Mouse (Mus musculus) natural killer cell, adult 2 months (primary cell): ENCODE results near the gene Lemd1.
A peak's percentile ranks its signal among the peaks of the same experiment; 100 is the strongest.
"Not testable (repeated sequence)": the region's sequence is repeated elsewhere in the genome, so short reads cannot be mapped to it uniquely, and the experiment has no call there.

Experiments used
- DNase-seq, 2 experiments: peaks; one replicate each; pipeline ENCODE4 v3.0.0; 2022; ENCODE audit warnings: low spot score in 2 of 2

Lemd1 gene

DNA sequence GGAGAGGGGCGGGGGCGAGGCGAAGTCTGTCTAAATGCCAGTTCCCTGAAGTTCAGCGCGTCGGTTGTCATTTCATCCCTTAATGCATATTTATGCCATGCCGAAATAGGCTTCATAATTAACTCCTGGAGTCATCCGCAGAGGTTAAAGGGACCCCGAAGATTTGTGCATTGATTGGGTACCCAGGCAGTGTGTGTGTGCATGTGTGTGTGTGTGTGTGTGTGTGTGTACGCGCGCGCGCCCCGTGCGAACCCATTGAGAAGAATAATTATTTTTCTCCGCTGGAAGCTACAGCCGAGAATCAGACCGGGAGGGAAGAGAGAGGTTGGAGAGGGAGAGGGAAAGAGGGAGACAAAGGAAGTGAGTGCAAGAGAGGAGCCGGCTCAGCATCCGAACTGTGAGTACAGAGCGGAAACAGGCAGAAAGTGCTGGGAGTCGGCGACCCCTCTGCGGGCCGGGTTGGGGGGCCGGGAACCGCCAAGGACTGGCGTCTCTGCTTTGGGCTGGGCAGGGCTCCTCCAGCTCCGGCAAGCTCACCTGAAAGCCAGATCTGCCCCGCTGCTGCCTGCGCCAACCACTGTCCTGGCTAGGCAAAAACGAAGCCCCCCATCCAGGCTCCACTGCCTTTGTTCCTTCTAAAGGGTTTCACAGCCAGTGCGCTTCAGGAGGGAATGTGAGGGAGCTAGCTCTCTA is at the start of gene Lemd1, which contains the start of gene AC124108.1:
Gene Lemd1, plus strand, starts transcription at position 339 of the 693 bp plus-strand sequence.
Gene AC124108.1, plus strand, starts transcription at position 365 of the 693 bp plus-strand sequence.
- no peak for DNase-seq

DNA sequence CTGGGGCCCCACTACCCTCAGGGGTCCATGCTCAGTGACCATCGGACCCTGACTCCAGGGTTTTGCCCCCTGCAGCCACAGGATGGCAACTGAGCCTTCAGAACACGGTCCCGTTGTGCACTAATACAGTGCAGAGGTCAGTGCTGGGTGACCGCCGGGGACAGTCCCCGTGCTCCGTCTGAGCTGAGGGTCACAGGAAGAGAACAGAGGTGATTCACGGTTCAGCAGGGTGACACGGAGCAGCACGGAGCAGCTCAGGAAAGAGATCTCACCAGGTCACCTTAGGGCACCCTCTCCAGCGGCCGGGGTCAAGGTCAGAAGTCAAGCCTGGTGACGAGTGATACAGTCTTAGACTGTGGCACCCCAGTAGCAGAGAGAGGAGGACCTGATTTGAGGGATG is 49.5 kb upstream of the Lemd1 start:
- DNase-seq, result no peak

DNA sequence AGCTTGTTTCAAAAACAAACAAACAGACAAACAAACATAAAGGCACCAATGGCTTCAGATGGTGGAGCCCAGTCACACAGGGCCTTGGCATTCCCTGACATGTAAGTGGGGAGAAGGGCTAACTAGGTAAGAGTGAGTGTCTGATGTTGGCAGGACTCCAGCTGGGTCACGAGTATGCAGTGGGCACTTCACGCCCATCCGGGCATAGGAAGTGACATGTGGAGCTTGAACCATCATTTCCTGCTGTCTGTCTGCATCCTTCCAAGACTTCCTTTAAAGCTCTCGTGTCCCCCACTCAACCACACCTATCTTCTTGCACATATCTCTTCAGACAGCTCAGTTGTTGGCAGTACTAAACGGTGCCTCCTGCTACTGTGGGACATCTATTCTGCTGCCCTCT is 48.2 kb upstream of the Lemd1 start:
- peak; percentile 70 to 76 for DNase-seq

DNA sequence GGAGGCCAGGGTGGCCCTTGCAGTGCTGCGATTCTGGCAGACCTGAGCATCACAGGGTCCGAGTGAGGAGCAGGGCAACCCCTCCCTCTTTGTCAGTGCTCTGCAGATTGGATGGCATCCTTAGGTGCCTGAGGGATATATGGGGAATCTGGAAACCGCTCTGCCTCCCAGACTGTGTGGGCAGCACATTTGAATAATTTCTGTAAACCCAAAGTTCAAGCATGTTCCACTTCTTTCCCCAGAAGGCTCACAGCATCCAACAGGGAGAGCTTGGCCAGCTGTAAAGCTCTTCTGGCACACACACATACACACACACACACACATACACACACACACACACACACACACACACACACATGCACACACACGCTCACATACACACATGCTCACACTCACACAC is 47.5 kb upstream of the Lemd1 start:
- DNase-seq, result no peak

DNA sequence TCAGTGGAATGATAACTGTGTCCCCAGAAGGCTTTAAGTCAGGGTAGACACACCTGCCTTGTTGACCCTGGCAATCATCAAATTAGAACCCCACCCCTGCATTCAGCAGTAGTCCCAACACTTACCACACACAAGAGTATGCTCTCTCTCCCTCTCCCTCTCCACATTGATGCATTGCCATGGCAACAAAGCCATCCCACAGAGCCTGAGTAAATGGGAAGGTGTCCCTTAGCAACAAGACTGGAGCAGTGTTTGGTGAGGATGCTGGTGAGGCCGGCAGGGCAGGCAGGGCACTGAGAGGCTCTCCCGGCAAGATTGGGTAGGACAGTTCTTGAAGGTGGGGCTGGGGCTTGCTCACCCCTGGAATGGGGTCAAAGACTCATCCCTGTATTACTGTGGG is 47.0 kb upstream of the Lemd1 start:
- no peak for DNase-seq

DNA sequence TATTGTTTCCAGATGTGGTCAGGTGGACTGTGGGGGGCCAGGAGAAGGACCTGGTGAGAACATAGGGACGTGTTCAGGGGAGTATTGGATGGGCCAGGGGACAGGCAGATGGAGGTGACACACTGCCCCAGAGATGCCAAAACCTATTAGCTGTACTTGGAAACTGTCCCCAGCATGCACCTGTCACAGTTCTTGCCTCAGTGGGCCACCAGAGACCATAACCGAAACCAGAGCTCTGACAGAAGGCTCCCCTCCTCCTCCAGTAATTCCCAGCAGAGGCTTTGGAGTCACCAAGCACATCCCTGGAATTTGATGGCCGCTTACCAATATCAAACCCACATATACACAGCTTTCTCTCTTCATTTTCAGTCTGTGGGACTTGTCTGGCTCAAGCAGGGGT is 46.4 kb upstream of the Lemd1 start:
- DNase-seq, result no peak

DNA sequence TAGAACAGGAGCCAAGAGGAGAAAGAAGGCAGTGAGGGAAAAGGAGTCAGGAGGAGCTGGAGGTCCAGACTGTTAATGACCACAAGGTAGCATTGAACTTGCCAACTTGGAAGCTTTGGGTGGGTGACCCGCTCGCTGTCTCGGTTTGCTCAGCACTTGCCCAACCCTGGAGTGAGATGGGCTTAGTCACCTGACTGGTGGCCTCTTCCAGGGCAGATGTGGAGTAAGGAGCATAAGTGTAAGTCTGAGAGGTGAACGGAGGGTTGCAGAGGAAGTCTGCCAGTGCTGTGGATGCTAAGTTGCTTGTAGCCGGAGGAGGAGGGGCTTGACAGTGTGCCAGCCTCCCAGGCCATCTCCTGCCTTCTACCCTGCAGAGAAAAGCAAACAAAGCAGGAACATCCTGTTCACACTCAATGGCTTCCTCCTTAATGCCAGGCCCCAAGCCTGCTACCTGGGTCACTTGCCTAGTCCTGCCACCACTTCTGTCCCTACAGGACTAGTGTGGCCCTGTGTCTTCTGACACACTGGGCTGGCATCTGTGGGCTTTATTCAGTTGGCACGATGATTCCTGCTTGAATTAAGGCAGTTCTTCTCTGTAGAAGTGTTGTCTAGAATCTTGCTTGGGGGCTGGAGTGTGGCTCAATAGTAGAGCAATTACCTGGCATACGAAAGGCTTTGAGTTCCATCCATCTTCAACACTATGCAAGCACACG is 45.1 kb upstream of the Lemd1 start:
- no peak for DNase-seq

DNA sequence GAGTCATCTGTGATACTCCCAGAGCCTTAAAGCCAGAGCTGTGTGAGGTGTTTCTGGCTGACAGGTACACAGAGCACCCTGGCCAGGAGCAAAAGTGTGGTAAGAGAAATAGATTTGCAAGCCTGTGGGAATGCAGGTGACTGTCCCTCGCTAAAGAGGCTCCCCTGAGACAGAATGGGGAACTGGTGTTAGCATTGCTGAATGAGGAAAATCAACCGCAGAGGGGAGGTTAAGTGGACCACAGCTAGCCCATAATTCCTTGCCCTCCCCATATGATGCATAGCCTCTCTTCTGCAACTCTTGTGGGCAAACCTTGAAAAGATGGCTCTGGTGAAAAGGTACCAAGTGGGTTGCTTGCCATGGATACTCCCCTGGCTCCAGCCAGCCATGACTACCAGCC is 41.8 kb upstream of the Lemd1 start:
- DNase-seq, result no peak

DNA sequence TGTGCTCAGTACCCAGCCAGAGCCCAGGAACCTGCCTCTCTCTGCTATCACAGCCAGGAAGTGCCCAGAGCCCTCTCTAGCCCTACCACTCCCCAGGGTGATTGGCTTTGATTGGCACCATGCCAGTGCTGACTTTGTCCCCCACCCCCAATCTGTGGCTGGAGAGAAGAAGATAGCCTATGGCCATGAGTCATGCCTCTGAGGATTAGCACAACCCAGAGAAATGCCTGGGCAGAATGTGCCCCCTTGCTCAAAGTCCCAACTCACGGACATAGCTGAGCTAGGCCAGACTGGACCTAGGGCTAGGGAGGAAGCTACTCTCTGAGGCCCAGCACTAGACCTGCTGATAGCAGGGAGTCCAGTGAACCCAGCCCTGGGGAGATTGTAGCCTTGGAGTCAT is 41.1 kb upstream of the Lemd1 start:
- DNase-seq, result no peak

DNA sequence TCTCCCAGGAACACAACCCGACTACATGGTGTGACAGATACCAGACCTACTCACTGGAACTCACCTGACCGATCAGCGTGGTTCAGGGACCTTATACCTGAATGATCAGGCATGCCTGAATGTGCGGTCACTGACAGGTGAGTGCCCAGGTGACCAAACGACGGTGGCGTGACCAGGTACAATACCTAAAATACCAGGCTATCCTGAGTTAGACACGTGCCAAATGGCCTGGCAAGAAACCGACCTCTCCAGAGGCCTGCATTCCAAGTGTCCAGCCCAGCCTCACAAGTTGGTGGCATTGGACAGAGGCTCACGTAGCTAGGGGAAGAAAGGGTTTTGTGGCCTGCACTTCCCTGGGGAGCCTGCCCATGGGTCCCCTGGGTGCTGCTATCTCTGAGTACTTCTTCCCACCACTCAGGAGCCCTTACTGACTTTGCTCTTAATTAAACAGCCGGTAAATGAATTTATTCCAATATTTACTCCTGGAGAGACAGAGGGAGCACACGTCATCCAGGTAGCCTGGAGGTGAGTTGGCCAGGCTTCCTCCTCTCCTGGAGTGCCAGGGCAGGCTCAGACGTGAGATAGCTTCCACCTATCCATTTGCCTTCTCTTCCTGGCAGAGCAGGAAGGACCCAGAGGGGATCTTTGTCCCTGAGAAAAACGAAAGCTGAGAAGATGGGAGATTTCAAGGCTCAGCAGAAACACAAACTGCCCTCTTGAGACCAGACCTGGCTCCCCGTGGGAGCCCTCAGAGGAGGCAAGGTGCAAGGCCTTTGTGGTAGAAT is 40.2 kb upstream of the Lemd1 start:
- DNase-seq, result no peak

DNA sequence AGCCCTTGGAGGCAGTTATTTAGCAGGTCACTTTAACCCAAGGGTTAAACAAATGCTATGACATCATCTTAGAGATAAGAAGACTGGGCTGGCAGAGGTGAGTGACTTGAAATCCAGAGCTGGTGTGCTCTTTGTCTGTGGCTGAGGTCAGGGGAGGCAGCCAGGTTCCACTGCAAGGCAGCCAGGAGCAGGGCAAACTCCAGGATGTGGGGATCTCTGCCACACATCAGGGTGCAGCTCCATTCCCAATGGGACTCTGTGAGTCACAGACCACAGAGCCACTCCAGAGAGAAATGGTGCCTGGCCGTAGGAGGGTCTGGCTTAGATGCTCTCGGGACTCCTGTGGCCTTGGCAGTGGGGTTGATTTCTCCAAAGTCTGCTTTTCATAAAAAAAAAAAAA is 39.3 kb upstream of the Lemd1 start:
- no peak for DNase-seq

DNA sequence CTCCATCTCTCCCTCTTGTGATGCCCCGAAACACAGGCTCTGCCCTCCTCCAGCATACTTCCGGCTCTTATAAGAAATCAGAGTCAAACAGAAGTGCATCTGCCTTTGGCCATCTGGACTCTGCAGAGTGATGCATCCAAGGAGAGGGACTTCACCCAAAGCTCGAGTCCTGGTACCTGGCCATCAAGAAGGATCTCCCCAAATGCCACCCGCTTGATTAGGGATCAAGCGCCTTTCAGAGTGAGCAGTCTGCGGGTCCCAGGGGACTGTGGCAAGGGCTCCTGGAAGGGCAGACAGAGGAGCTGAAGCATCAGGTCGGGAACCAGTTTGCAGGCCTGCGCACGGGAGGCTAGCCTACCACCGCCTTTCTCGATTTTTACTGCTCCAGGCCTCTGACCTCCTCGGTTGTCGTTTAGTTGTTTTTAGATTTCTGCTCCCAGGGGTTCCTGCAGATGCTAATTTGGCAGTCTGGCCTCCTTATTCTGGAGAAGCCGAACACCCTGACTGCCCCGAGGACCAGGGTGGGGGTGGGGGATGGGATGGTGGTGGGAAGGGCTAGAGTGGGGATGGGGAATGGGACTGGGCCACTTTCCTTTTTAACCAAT is 38.0 kb upstream of the Lemd1 start:
- no peak for DNase-seq

DNA sequence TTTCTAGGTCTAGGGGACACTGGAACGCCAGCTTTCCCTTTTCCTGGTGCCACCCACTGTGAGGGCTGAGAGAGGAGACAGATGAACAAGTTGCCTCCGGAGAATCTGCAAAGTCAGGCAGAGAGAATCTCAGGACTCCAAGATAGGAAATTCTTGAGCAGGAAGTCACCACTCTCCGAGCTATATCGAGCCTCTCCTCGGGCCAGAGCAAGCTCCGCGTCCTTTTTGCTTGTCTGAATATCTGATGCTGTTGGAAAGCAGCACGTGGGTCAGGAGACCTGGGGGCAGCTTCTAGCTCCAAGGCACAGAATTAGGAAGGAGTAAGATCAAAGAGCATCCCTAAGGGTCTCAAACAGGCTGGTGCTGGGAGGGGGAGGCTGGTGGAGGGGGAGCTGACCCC is 37.5 kb upstream of the Lemd1 start:
- no peak for DNase-seq

DNA sequence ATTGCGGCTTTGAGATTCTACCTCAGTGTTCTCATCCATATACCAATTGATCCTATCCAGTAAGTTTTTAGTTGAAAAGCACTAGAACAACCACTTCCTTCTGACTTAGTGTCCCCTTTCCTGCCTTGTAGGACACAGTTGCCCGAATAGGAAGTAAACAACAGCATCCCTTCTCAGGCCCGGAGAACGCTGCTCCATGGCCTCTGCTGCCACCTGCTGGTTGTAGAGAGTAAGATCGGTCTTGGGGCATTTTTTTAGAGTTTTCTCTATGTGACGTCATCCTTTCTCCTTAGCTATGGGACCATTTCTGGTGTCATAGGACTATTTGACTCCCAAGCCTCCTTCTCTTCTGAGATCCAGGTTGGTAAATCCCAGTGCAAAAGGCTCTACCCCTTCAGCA is 35.5 kb upstream of the Lemd1 start:
- peak; percentile 76 to 82 for DNase-seq

DNA sequence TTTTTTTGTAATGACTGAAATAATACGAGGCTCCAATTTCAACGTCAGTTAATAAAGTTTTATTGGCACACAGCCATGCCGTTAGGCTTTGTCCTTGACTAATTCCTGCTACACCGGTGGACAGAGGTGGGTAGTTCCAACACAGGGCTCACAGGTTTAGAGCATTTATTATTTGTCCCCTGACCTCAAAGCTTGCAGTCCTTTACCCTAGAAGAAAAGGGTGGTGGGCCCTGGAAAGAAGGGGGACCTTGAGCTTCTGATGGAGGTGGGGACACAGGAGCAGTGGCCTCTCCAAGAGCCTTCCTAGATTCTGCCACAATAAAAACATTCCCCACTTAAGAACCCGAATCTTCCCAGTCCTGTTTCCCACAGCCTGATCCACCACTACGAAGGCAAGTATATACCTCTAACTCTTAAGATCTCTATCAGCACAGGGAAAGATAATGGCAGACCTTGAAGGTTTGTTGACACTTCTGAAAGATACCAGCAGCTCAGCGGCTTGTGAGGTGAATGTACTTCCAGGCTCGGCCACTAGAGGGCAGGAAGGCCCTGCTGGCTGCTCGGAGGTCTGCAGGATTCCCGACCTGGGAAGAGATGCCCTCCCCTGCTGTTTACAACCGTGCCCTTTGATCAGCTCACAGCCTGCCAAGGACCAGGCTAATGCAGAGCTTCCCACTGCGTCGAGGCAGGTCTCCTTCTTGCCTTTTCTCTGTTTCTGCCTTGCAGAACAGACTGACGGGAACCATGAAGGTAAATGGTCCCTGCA is 34.0 kb upstream of the Lemd1 start:
- DNase-seq, result peak; percentile 57 to 70

DNA sequence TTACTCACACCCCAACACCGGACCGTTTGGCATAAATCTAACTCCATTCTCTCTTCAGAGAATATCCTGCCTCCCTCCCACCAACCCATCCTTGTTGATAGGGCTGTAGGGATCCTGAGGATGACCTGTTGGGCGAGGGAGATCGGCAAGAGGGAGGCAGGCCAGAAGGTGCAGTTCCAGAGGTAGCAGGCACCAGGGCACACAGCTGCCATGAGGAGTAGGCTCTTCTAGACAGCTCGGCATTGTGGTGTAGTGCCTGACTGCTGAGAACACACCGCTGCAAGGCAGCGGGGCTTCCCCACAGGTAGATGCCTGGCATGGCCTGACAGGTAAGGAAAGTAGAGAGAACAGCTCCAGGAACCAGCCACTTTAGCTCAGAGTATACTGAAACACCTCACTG is 33.4 kb upstream of the Lemd1 start:
- DNase-seq, result no peak

DNA sequence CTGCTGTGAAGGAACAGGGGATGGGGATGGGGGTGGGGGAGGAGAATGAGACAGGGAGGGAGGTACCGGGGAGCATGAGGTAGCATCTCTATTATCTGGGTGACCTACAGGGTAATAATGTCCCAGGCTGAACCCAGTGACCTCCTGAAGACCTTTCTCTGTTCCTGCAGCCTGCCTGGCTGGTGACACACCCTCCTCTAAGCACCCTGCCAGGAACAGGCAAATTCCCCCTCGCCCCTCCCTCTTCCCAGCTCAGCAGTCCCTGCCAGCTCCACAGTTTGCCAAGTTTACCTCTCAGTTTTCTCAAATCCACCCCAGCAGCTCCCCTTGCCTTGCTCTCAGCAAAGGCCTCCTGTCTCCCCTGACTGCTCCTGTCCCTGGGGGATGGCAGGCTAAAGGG is 32.5 kb upstream of the Lemd1 start:
- no peak for DNase-seq

DNA sequence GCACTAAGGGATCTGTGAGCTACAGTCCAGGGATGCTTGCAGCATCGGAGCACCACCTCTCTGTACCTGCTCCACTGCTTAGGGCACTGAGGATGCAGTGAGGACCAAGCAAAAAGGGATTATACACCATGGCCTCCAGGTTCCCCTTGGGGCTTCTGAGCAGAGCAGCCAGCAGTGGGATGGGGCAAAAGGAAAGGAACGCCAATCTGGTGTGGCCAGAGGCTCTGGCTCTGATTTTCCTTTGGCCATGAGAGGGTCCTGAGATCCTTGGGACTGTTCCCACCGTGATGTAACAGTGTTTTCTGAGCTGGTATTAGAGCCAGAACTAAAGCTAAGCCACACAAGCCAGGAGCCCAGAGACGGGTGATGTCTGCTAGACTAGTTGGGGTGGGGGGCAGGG is 31.6 kb upstream of the Lemd1 start:
- no peak for DNase-seq

DNA sequence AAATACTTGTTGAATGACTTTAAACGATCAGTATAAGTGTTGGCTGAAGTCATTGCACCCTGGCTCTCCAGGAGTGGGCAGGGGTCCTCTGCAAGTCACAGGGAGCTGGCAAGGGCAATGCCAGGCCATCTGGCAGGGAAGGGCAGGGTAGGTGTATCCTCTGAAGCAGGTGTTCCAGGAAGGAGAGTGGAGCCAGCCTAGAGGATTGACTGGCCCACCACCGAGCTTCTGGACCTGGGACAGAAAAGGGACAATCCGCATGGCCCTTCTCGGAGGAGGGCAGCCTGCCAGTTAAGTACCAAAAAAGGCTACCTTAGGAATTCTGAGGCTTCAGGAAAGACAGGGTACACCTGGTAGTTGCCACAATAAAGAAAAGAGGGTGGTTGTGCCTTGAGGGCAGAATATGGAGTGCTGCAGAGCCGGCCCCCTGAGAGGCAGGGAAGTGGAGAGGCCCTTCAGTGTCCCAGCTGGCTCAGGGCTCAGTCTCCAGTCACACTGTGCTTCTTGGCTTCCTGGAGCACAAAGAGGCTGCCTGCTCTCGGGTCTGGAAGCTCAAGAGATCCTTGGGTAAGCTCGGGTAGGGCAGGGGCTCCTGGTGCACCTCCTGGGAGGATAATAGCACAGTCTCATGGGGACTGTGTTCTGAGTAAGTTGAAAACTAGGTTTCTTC is 29.9 kb upstream of the Lemd1 start:
- no peak for DNase-seq

DNA sequence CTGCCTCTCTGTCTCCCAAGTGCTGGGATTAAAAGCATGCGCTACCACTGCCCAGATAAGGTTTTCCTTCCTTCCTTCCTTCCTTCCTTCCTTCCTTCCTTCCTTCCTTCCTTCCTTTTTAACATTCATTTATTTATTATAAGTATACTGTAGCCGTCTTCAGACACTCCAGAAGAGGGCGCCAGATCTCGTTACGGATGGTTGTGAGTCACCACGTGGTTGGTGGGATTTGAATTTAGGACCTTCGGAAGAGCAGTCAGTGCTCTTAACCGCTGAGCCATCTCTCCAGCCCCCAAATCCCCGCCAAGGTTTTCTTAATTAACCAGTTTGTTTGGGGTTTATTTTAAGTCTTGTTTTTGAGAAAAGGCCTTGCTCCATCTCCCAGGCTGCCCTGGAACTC is 28.6 kb upstream of the Lemd1 start:
- not testable (repeated sequence) for DNase-seq
